Mouse (Mus musculus) gonadal fat pad, adult 2 months (tissue): ENCODE measurements around the gene Tmem131. TPM values are rescaled to one million over a fixed set of nuclear protein-coding genes. Genes with fewer than 3 reads are reported as not detected.
"Not testable (repeated sequence)": the region's sequence is repeated elsewhere in the genome, so short reads cannot be mapped to it uniquely, and the experiment has no call there.

Experiments
- DNase-seq: peaks from one replicate; pipeline ENCODE4 v3.0.0-alpha.2; 2012; ENCODE audit warnings: low read depth
- polyA plus RNA-seq: library from polyadenylated mRNA; depleted of rRNA; stranded (reverse); fragments of >200 nt; gene quantifications from 2 replicates; pipeline ENCODE4 v1.2.3, GENCODE M21; 2012

The Tmem131 gene
- polyA plus RNA-seq, 1 experiment, result 14.3 TPM

DNA sequence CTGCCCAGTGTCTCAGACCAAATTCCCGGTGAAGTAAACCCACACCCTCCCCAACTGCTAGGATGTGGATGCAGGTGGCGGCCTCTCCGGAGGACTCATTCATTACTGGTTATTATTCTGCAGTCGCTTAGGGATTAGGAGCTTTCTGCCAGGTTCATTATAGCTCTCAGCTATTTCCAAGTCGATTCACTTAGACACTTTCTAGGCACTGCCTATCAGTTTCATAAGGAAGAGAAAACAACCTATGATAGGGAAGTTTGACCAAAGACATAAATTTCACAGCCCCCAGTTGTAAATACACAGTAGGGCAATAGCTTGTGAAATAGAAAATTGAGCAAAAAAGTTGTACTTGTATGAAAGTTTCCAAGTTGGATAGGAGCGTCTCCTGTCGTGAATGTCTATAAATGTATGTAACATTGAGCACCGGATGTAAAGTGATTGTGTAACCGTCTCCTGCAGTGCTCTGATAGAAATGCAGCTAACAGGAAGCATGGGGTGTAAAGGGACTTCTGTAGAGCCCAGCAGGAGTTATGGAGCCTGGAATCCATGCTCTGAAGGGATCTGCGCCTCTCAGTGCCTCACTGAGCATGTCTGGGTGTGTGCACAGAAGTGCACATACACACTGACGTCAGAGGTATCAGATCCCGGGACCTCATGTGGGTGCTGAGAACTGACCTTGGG is 107.1 kb downstream of the Tmem131 start:
- DNase-seq, result no peak

DNA sequence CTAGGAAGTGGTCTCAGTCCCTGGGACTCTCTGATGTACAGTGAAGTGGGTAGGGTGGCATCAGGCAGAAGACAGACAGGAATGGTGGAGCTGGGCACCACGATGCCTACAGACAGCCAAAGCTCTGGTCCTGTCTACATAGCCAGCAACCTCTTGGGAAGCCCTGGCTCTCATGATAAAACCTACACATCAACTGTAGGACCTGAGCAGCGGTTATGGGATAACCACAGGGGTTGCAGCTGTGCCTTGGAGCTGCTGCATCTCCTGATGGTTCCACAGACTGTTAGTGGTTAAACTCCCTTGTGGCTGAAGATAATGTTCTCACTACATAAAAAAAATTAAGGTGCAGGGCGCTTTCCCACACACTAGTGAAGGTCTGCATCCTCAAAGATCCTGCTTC is 107.9 kb downstream of the Tmem131 start:
- no peak for DNase-seq

DNA sequence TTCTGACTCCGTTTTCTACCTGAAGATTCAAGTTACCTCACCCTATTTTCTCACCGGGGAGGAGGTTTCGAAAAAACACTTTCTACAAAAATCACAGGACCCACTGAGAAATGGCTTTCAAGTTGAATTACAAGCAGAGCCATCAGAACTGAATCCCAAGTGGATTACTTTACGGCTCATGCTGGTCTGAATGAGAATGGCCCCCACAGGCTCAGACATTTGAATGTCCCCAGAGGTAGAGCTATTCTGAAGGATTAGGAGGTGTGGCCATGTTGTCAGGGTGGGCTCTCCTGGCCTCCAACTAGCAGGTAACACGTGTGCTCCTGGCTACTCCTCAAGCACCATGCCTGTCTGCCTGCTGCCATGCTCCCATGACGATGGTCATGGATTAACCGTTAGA is 109.4 kb downstream of the Tmem131 start:
- no peak for DNase-seq

DNA sequence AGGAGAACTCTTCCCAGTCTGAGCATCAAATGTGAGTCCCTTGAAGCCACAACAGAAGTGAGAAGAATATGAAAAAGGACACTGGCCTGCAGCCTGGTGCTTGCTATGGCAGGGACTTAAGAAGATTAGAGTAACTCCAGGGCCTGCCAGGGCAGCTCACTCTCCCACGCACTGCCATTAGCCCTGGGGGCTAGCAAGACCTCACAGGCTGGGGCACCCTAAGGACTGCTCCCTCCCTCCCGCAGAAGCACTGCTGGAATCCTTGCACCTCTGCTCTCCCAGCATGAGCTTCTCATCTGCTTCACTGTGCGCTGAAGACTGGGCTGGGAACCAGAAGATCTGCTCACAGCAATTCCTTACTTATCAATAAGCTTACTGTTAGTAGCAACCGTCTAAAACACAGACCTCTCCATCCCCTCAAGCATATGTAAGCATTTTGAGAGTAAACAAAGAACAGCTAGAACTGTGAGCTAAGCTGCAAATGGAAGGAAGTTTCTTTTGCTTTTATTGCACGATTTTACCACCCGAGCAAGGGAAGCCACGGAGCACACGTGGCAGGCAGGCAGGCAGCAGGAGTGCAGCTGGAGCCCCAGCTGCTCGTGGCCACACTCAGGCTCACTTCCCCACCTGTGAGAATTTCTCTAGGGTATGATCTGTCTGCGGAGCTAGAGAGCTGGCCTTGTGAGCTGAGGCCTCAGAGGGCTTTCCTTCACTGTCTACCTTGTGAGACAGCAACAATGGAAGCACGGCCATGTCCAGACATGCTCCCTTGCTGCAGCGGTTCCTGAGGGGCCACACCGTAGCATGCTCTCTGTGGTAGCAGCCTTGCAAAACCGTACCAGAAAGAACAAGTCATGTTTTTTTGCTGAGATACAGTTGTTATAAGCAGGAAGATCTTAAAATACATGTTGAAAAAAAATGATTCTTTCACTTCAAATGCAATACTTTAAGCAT is 112.3 kb downstream of the Tmem131 start:
- DNase-seq, result peak; percentile 52

DNA sequence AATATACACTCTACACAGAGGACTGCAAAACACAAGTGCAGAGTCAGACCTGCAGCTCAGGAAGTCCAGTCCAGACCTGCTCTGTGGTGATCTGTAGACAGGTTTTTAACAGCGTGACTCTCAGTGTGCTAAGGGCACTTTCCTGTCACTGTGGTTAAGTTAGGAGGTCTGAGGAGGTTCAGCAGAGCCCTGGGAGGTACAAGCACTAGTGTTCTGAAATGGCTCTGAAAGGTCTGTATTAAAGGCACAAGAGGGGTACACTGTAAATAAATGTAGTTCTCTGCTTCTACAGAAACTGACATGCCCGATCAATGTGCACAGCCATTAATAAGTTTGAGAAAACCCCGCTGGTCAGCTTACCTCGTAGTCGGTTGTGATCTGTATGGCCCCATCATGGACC is 119.1 kb downstream of the Tmem131 start:
- DNase-seq, result peak; percentile 12

DNA sequence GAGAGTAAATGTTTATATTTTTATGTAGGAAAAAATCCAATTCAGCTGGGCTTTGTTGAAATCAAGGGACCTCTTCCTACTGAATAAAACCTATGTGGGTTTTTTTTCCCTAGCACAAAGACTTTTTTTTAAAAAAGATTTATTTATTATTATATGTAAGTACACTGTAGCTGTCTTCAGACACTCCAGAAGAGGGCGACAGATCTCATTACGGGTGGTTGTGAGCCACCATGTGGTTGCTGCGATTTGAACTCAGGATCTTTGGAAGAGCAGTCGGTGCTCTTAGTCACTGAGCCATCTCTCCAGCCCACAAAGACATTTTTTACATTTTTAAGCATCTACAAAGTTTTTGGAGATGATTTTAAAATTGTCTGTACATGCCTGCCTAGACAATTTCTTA is 121.5 kb downstream of the Tmem131 start:
- not testable (repeated sequence) for DNase-seq

DNA sequence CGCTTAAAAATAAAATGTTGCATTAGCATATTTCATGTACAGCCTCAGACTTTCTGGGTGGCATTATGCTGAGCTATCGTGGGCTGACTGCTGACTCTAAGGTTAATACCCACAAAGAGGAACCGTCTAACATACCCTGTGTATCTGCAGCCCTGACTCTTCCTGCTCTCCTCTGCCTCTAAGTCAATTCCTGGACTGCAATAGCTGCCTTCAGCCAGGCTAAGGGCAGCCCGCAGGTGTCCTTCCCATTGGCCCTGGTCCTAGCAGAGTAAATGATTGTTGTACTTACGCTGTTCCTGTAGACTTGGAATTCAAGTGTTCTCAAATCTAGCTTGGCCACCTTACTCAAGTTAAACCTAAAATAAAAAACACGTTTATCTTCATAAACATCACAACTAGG is 128.3 kb downstream of the Tmem131 start:
- DNase-seq, result no peak

DNA sequence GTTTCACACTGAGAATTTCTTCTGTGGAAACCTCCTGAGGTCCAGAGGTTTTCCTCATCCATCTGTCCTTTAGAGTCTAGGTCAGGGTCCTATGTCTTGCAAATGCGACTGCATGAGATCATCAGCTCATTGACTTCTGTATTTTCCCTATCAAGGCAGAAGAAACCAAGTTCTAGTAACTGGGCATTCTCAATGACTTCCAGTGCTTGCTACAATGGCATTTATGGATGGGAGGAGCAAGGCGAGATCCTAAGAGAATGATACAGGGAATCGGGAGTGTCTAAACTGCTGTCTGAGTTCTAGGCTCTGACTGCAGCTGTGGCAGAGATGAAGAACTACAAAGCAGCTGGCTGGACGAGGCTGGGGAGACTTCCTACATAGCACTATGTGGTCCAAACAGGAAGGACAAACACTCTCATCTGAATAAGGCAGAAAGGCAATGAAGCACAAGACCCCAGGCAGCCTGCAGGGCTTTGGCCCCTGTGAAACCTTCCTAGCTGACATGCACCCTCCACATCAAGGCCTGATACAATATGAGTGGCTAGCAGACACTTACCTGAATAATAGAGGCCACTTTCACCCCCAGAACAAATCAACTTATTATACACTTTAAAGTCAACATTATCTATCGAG is 129.1 kb downstream of the Tmem131 start:
- DNase-seq, result no peak

DNA sequence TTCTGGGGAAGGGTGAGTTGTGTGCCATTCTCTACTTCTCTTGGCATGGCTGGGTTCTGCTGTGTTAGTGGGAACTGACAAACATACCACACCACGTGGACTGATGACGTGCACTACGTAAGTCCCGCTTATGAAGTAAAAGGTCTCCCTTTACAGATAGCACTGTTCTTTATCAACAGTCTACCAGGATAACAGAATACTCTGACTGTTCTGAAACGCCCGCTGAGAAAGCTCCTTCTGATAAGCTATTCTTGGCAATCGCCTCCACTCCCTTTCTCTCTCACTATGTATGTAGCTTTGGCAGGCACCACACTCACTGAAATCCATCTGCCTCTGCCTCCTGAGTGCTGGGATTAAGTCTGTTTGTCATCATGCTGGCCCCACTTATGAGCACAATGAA is 130.1 kb downstream of the Tmem131 start:
- no peak for DNase-seq

DNA sequence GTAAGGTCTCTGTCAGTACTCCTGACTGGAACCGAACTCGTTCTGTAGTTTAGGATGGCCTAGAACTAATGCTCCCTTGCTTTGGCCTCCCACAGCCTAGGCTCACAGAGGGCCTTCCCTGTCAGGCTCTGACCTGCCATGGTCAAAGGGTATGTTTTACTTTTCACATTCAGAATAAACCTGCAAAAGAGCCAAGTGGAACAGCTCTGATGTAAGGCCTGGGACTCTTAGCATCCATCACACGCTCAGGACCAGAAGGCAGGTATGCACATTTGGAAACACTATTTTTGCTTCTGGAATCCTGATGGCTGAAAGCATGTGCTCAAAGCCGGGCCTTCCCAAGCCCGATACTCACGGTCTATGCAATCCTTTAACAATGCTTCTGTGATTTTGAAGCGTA is 131.7 kb downstream of the Tmem131 start:
- DNase-seq, result no peak

DNA sequence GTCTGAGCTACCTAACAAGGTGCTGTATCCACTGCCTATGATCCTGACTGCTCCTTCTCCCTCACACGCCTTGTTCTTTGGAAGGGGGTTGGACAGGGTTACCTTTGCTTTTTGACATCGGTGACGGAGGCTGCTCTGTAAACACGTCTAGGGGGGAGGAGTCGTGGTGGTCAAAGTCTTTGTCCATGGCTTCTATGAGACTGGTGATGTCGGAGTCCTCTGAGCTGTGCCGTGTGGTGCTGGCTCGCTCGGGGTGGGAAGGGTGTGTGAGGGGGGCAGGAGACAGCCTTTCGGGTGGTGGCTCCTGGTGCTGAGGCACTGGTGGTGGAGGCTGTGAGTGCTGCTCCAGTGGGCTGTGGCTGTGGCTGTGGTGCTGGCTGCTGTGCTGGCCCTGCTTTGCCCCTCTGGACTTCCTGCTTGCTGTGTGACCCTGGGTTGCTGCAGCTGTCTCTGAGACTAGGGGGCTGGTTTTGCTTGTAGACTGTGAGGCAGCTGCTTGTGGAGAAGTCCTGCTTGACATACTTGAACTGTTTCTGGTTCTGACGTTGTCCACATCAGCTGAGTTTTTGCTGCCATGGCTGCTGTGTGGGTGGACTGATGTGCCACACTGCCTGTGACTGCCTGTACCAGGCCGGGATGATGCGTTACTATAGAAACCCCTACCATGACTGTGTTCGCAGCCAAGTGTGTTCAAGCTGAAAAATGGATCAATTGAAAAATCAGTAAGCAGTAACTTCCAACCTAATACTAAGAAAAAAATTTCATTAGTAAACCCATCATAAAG is 135.5 kb downstream of the Tmem131 start:
- DNase-seq, result no peak

DNA sequence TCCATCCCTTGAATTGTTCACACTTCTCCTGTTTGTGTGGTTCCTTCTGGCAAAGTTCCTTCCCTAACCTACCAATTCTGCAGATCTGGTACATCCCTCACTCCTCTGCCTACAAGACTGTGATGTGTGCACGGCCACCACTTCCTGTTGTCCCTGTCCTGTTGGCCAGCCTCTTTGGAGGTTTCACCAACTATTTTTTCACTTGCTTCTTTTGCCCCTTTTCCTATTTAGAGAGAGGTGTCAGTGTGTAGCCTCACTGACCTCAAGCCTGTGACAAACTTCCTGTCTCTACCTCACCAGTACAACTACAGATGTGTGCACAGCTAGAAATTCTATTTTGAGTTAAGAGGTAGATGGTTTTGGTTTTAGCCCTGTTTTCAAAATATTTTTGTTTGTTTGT is 136.4 kb downstream of the Tmem131 start:
- DNase-seq, result no peak

DNA sequence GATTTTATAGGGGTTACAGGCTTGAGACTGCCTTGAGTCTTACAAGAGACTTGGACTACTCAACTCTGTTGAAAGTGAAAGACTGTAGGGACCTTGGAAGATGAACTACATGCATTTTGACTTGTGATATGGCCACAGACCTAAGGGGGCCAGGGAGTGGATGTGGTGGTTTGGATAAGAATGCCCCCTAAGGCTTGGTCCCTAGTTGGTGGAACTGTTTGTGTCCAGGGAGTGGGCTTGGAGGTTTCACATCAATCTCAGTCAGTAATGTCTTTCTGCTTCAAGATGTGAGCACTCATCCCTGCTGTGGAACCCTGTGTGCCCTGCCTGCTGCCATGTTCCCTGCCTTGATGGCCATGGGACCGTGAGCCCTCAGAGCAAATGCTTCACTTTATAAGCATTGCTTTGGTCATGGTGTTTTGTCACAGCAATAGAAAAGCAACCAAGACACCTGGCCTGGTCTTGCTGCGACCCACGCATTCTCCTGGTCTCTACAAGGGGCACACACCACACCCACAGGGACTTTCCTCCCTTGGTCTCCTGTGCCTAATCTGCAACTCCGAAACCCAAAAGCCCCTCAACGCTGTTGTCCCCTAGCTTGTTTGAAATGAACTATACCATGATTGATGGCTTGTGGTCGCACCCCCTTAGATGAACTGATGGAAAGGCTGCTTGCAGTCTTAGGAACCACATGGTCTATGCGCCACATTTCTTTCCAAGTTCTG is 137.1 kb downstream of the Tmem131 start:
- DNase-seq, result no peak

DNA sequence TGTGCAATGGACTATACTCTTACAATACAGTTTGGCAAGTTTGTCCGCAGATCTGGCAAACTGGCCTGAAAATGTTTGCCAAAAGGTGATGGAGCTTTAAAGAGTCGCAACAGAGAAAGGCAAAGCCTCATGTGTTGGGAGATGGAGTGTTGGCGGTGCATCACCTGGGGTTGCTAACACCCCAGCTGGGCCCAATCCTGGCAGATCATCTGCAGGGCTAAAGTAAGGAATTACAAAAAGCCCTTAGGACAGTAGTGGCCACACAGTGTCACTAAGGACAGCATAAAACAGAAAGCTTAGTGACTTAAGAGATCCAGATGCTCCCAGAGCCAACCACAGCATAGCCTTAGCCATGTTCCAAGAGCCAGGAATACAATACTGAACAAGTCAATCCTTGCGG is 138.6 kb downstream of the Tmem131 start:
- DNase-seq, result peak; percentile 76

DNA sequence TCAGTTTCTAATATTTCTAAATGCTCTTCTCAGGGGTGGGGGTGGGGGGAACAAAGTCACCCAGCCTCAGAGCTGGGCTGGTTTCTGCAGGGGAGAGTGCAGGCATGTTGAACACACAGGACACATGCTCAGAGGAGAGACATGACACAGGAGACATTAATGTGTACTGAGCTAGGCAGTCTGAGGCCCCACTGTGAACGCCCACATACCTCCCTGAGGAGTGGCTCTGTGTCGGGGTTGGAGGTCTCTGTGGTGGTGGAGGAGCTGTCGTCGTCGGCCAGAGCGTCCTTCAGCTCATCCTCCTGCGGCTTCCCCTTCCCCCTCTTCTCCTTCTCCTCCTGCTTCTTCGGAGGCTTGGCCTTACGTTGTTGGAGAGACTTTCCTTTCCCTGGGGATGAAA is 139.2 kb downstream of the Tmem131 start:
- no peak for DNase-seq

DNA sequence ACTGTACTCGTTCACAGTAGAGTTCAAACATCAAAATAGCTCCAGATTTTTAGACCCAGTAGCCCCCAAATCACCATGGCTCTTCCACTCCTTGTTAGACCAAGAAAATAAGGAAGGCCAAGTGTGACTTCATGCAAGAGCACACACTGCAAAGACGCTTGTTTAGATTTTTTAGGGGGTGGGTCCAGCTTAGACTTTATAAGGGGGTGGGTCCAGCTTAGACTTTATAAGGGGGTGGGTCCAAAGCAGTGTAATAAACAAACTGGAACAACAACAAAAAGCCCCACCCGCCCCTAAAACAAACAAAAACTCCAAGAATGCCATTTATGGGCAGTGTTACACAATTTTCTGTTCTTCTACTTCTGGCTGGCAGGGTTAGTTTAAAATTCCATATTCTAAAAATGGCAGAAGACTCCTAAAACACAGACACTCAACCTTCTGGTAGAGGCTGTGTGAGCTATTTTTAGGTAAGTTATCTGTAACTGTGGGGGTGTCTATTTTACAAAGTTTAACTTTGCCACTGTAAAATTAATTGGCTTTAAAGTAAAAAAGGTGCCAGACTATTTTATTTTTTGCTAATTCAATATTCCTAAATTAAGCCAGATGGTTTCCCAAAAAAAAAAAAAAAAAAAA is 143.0 kb downstream of the Tmem131 start:
- no peak for DNase-seq

DNA sequence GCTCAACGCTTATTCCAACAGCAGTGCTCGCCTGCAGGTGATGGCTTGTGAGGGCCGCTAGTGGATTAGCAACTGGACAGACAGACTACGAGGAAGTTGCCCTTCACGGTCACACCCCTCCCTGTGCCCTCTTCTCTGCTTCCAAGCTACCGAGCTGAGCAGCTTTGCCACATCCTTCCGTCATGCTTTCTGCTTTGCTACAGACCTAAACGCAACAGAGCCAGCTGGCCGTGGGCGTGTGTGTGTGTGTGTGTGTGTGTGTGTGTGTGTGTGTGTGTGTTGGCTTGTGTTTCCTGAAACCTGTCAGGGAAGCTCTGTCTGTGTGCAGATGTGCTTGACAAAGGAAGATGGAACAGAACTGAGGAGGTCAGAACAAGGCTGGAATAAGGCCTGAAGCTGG is 146.0 kb downstream of the Tmem131 start:
- no peak for DNase-seq

DNA sequence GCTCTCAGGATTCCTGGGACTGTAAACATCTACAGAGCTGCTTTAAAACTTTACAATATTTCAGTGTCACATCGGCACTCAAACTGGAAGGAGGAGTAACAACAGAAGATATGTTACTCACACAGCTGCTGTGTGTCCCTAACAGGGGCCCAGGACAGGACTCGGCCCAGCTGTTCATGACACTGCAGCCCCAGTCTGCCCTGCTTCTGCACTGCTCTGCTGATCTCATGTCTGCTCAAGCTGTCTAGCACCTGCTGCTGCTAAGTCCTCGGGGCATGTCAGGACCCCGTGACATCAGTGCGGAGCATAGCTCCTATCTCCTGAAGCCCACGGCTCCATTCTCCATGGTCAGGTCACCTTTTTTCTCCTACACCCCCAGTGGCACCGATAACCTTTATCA is 146.8 kb downstream of the Tmem131 start:
- DNase-seq, result no peak

DNA sequence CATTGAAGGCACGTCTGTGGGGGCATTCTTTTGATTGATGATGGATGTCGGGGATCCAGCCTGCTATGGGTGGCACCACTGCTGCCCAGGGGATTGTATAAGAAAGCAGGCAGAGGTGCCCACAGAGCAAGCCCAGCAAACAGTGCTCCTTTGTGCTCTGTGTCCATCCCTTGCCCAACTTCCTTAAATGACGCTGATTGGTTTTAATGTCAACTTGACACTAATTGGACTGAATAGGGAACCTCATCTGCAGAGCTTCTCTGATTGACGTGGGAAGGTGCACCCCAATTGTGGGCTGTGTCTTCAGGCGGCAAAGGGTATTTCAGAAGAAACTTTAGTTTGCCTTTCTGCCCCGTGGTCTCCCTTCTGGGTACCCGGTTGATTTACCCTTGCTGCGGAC is 154.1 kb downstream of the Tmem131 start:
- no peak for DNase-seq

DNA sequence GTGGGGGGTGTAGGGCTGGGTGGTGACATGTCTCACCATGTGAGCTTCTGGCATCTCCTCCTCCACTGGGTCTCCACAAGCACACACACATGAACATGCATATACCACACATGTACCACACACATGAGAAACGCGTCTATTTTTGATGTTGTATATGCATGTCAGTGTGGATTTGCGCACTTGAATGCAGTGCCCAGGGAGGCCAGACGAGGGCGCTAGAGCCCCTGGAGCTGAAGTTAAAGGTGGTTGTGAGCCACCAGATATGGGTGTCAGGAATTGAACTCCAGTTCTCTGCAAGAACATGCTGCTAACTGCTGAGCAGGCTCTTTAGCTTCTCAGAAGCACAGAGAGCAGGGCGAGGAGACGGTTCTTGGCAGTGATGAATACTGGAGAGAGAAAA is 157.1 kb downstream of the Tmem131 start:
- DNase-seq, result no peak

DNA sequence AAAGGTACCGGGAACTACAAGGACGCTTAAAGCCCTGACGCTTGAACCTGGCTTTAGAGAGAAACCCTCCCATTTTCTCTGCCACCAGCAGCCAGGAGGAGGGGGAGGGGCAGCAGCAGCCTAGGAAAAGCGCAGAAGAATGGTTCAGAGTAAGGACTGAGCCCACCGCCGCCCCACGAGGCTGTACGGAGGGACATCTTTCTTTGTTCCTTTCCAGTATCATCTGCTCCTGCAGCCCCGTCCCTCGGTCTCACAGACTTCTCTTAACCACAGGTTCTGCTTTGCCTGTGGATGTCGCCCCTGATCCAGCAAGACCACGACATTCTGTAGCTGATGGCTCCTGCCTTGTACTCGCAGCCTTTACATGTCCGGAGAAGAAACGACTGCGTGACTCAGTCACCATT is 158.2 kb downstream of the Tmem131 start:
- no peak for DNase-seq
